Mouse (Mus musculus): Measurements from ENCODE around the gene Kif18b. TPM values are rescaled to one million over a fixed set of nuclear protein-coding genes. Genes with fewer than 3 reads are reported as not detected.

The Kif18b gene
- polyA plus RNA-seq, 1 experiment = 7.0 TPM

DNA sequence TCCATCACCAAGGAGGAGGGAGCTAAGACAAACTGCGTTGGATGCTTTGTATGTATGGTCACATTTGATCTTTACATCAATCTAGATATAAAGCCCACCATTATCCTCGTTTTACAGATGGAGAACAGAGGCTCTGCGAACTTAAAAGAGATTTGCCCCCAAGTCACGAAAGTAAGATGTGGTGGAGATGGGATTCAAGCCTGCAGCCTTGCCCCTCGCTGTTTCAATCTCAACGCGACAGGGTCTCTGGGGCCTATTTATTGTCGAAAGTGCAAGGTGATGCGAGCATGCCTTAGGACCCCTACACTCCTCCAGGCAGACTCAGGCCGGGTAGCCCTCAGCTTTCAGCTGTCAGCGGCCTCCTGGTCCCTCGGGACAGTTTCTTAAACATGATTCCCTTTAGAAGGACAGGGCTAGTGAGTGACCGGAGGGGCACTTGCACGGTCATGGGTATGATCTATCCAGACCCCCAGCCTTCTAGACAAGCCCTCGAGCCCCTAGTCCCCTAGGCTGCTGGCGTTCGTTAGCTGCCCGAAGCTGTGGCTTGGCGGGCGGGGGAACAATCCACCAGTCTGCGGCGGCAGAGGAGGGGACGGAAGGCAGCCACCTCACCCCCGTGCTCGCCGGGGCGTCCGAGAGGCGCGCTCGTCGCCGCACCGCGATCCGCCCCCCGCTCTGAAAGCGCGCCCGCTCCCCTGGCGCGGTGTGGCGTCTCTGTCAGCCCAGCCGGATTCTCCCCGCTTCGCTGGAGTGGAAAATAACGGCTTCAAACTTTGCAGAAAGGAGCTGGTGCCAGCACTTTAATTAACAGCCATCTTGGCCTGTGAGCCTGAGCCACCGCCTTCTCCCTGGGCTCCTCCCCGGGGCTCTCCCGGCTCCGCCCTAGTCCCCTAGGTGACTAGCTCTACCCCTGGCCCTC lies 23.4 kb upstream of the Kif18b start:
- peaks cover 28% of the 10 kb centered on the region for H3K27me3 ChIP-seq (ENCODE audit: control insufficient read depth, insufficient read depth, low read length)
- no peak for DNase-seq (ENCODE audit: low read depth in 1 of 2, low spot score in 2 of 2)

DNA sequence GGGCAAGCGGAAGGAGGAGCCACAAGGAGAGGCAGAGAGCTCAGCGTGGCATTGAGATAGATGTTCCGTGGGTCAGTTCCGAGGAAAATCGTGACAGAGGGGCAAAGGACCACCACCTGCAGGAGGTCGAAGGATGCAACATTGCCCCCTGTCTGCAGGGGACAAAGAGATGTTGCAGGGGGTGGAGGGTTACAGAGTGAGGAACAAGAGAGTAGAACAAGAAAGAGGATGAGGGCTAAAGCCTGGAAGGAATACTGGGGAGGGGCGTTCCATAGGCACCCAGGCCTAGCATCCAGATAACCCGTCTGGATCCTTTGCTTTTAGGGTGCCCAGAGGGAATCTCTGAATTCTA lies 22.0 kb upstream of the Kif18b start:
- DNase-seq (ENCODE audit: low read depth in 1 of 2, low spot score in 2 of 2) = no peak
- peak overlapping the region; percentile 38; the same call in 1 of the 2 replicates for H3K4me3 ChIP-seq (ENCODE audit: extremely low read depth, insufficient read depth, insufficient read length)
- peaks cover 27% of the 10 kb centered on the region for H3K27me3 ChIP-seq (ENCODE audit: control insufficient read depth, insufficient read depth, low read length)
- WGBS = 10% methylated on average over 8 of the region's 8 CpGs
- peaks cover 15% of the 10 kb centered on the region for H3K4me1 ChIP-seq (ENCODE audit: control insufficient read depth, insufficient read depth, insufficient read length)
- no peak for TF ChIP-seq POLR2A (IDR thresholded peaks at IDR 0.05; ENCODE audit: low read depth, low read length)
- TF ChIP-seq CTCF (IDR thresholded peaks at IDR 0.05; ENCODE audit: extremely low read depth, insufficient read depth, insufficient read length, insufficient replicate concordance) = no peak
- H3K27ac ChIP-seq (ENCODE audit: insufficient read depth, low read length) = no peak overlapping the region
- no peaks in the 10 kb centered on the region for H3K36me3 ChIP-seq (ENCODE audit: control insufficient read depth, insufficient read depth, low read length)

More for the DNA sequence above, 23.4 kb upstream of the Kif18b start:
- no peaks in the 10 kb centered on the region for H3K36me3 ChIP-seq (ENCODE audit: control insufficient read depth, insufficient read depth, low read length)
- no peak overlapping the region for H3K27ac ChIP-seq (ENCODE audit: insufficient read depth, low read length)
- peak overlapping the region; percentile 53 for H3K4me3 ChIP-seq (ENCODE audit: extremely low read depth, insufficient read depth, insufficient read length)
- no peak for TF ChIP-seq CTCF (IDR thresholded peaks at IDR 0.05; ENCODE audit: extremely low read depth, insufficient read depth, insufficient read length, insufficient replicate concordance)
- no peak for TF ChIP-seq POLR2A (IDR thresholded peaks at IDR 0.05; ENCODE audit: low read depth, low read length)
- H3K4me1 ChIP-seq (ENCODE audit: control insufficient read depth, insufficient read depth, insufficient read length) = peaks cover 15% of the 10 kb centered on the region
- 3% methylated on average over 51 of the region's 51 CpGs for WGBS

DNA sequence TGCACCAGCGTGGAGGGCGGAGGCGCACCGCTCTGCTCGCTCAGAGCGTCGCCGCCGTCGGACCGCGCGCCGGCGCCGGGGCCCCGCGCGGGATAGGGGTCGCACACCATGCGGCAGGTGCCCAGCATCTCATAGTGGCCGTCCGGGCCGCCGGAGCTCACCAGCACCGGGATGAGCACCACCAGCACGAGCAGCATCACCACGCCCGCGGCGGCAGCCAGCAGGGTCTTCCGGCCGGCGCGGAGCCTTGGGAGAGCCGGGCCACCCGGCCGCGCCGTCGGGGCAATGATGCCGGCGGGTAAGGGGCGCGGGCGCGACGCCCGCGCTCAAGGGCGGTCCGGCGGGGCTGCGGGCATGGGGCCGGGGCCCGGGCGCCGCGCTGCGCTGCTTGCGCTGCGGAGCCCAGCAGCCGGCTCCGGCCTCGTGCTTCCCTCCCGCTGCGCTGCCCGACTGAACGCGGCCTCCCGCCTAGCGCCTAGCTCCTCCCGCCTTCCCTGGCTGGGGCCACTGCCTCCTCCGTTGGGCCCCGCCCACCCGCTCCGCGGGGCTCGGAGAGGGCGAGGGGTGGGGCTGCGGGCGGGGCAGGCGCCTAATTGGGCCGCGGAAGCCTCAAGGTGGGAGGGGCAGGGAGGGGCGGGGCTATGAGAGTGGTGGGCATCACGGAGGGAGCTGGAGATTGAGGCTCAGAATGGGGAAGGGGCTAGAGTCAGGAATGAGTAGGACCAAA lies 21.5 kb upstream of the Kif18b start, which contains the start of gene C1ql1:
Gene C1ql1 (minus strand): TSS at position 424 of the 727 bp plus-strand sequence.
- Histone ChIP-seq H3K27ac (ENCODE audit: insufficient read depth, low read length) (no peak within 1 kb of the TSS), H3K4me3 (ENCODE audit: extremely low read depth, insufficient read depth, insufficient read length) (peak within 1 kb of the TSS; percentile 38; the same call in 1 of the 2 replicates), H3K27me3 (ENCODE audit: control insufficient read depth, insufficient read depth, low read length) (peaks cover 27% of the 10 kb centered on the region), H3K36me3 (ENCODE audit: control insufficient read depth, insufficient read depth, low read length) (no peaks in the 10 kb centered on the region), H3K4me1 (ENCODE audit: control insufficient read depth, insufficient read depth, insufficient read length) (peaks cover 15% of the 10 kb centered on the region)
- WGBS = 5% methylated on average over 59 of the region's 87 CpGs
- TF ChIP-seq CTCF (IDR thresholded peaks at IDR 0.05; ENCODE audit: extremely low read depth, insufficient read depth, insufficient read length, insufficient replicate concordance) = no peak
- no peak for TF ChIP-seq POLR2A (IDR thresholded peaks at IDR 0.05; ENCODE audit: low read depth, low read length)
- peak; percentile 37 to 78 for DNase-seq (ENCODE audit: low read depth in 1 of 2, low spot score in 2 of 2)

DNA sequence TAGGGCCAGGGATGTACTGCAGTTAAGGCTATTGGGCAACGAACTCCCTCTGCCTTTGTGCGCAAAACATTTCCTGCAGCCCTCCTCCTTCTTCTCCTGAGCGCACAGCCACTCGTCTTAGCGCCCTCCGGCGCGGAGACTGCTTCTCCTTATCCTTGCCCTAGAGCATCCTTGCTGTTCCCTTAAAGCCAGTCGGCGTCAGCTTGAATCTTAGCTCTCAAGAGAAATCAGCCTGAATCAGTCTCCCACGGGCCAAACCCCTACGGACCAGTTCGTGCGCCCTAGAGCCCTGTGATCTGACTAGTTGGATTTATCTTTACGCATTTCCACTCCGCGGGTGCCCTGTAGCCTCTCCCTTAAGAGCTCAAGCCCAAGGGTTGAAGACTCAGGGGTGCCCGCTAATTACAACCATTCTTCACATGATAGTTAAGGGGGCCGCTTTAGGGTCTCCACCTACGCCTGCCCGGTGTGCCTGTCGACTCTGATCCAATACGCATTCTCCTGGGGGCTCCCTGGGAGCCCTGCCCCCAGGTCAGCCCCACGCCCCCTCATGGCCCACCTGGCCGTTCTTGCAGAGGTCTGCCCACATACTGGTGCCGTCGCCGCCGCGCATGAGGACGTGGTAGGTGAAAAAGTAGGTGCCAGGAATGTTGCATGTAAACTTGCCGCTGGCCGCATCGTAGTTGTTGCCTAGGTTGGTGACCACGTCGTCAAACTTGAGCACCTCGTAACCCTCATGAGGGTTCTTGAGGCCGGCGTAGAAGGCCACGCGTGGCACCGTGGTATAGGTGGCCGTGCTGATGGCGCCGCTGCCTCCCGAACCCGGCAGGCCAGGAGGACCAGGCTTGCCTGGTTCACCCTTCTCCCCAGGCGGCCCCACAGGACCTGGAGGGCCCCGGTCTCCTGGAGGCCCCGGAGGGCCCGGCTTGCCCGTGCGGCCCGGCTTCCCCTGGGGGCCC lies 20.7 kb upstream of the Kif18b start:
- Histone ChIP-seq H3K36me3 (ENCODE audit: control insufficient read depth, insufficient read depth, low read length) (no peaks in the 10 kb centered on the region), H3K27ac (ENCODE audit: insufficient read depth, low read length) (no peak overlapping the region), H3K27me3 (ENCODE audit: control insufficient read depth, insufficient read depth, low read length) (peaks cover 27% of the 10 kb centered on the region), H3K4me1 (ENCODE audit: control insufficient read depth, insufficient read depth, insufficient read length) (peaks cover 15% of the 10 kb centered on the region), H3K4me3 (ENCODE audit: extremely low read depth, insufficient read depth, insufficient read length) (no peak overlapping the region)
- no peak for TF ChIP-seq CTCF (IDR thresholded peaks at IDR 0.05; ENCODE audit: extremely low read depth, insufficient read depth, insufficient read length, insufficient replicate concordance)
- no peak for TF ChIP-seq POLR2A (IDR thresholded peaks at IDR 0.05; ENCODE audit: low read depth, low read length)
- 9% methylated on average over 53 of the region's 54 CpGs for WGBS
- no peak for DNase-seq (ENCODE audit: low read depth in 1 of 2, low spot score in 2 of 2)

DNA sequence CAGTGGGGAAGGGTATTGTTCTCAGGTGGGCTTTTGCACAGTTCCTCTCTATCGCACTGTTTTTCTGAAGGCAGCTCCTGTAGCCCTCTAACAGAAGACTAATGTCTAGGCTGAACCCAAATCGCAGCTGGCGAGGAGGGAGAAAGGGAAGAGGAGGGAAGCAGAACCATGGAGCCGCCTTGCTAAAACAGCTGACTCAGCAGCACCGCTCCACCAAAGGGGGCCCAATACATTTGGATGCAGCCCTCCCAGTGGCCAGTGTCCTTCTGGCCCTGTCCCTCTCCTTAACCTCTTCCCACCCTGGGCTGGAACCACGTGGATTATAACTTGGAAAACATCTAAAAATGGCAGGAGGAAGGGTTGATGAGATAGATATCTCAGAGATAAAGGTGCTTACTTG lies 16.3 kb upstream of the Kif18b start:
- TF ChIP-seq CTCF (IDR thresholded peaks at IDR 0.05; ENCODE audit: extremely low read depth, insufficient read depth, insufficient read length, insufficient replicate concordance) = no peak
- H3K4me3 ChIP-seq (ENCODE audit: extremely low read depth, insufficient read depth, insufficient read length) = no peak overlapping the region
- H3K4me1 ChIP-seq (ENCODE audit: control insufficient read depth, insufficient read depth, insufficient read length) = peaks cover 6% of the 10 kb centered on the region
- H3K27ac ChIP-seq (ENCODE audit: insufficient read depth, low read length) = no peak overlapping the region
- no peaks in the 10 kb centered on the region for H3K36me3 ChIP-seq (ENCODE audit: control insufficient read depth, insufficient read depth, low read length)
- no peak for DNase-seq (ENCODE audit: low read depth in 1 of 2, low spot score in 2 of 2)
- WGBS = 61% methylated on average over 6 of the region's 6 CpGs
- H3K27me3 ChIP-seq (ENCODE audit: control insufficient read depth, insufficient read depth, low read length) = peaks cover 11% of the 10 kb centered on the region

DNA sequence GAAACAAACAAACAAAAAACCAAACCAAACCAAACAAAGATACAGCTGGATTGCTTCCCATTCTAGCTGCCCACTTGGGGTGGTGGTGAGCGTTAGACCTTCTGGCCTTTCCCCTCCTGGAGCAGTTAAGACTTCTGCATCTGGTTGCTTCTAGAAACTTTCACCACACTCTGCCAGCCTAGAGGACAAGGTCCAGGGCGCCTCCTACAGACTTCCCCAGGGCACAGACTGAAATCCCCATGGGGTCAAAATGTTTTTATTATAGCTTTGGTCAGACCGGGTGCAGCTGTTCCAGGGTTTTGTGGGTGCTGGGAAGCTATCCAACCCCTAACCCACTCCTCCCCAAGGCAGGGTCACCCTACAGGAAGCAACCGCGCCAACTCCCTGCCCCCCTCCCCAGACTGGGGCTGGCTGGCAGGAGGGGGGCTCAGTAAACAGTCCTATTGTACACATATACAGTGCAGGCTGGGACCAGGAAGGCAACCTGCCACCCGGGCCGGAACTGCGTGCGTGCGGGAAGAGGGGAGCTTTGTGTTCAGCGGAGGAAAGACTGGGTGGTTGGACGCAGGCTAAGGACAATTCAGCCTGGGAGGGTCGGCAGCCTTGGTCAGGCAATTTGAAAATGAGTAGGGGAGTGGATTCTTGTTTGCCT lies 14.2 kb upstream of the Kif18b start:
- no peaks in the 10 kb centered on the region for H3K36me3 ChIP-seq (ENCODE audit: control insufficient read depth, insufficient read depth, low read length)
- no peak for TF ChIP-seq POLR2A (IDR thresholded peaks at IDR 0.05; ENCODE audit: low read depth, low read length)
- H3K4me1 ChIP-seq (ENCODE audit: control insufficient read depth, insufficient read depth, insufficient read length) = no peaks in the 10 kb centered on the region
- H3K4me3 ChIP-seq (ENCODE audit: extremely low read depth, insufficient read depth, insufficient read length) = no peak overlapping the region
- 16% methylated on average over 13 of the region's 13 CpGs for WGBS
- DNase-seq (ENCODE audit: low read depth in 1 of 2, low spot score in 2 of 2) = no peak
- H3K27me3 ChIP-seq (ENCODE audit: control insufficient read depth, insufficient read depth, low read length) = no peaks in the 10 kb centered on the region; the same call in 1 of the 2 replicates
- H3K27ac ChIP-seq (ENCODE audit: insufficient read depth, low read length) = no peak overlapping the region
